Mouse (Mus musculus): ENCODE results near the gene Zcchc7. TPM values are rescaled to one million over a fixed set of nuclear protein-coding genes. Genes with fewer than 3 reads are reported as not detected.

Gene Zcchc7
- polyA plus RNA-seq, 1 experiment from 2014 or later = 58.9 TPM

DNA sequence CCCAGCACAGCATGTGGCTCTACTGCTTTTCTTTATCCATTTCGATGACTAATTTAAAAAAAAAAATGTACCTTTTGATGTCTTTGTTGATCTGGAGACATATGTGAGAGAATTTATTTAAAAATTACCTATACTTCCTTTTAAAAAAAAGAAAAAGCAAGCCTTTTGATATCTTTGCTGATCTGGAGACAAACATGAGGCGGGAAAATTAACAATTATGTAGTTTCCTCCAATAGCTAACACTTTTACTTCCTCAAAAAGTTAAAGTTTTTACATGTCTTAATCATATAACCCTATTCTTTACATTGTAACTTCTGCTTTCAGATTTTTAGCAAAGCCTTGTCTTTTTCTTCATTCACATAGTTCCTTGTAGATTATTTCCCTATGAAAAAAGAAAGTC is 155.2 kb downstream of the Zcchc7 start:
- Histone ChIP-seq H3K36me3 (ENCODE audit: control insufficient read depth, insufficient read depth, low read length) (no peaks in the 10 kb centered on the region), H3K27me3 (ENCODE audit: control insufficient read depth, insufficient read depth, low read length) (no peaks in the 10 kb centered on the region), H3K4me2 (replicated peaks; ENCODE audit: low read depth, low read length) (no peak overlapping the region), H3K27ac (ENCODE audit: low read length) (no peak overlapping the region), H3K4me1 (ENCODE audit: control insufficient read depth, insufficient read depth, low read length) (no peaks in the 10 kb centered on the region), H3K9ac (replicated peaks; ENCODE audit: low read depth, low read length) (no peak overlapping the region), H3K9me3 (ENCODE audit: control insufficient read depth, low read depth, low read length) (no peaks in the 10 kb centered on the region), H3K4me3 (ENCODE audit: low read depth, low read length) (no peak overlapping the region)
- WGBS = 75% methylated on average over 2 of the region's 2 CpGs
- ATAC-seq (ENCODE audit: insufficient number of reproducible peaks, insufficient read depth, low FRiP score, low read depth) = no peak

DNA sequence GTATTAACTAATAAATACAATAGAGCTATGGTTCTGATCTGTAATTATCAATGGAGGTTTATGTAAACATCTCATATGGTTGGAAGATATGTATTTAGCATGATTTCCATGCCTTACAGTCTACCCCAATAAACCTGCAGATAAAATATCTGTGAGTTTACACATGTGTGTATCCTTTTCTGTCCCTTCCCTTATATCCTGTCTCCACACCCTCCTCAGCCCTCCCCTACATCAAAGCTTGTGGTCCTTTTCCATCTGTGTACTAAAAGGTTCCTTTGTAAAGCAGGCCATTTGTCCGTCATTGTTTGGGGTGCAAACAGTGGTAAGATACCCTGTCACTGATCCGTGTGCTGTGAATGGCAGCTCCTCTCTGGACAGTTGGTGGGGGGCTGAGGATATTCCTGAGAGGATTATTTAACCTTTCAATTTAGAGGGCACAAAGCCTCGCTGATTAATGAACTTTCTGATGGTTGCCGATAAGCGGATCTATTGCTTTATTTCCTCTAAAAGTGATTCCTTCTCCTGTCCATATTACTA is 161.7 kb downstream of the Zcchc7 start:
- Histone ChIP-seq H3K27me3 (ENCODE audit: control insufficient read depth, insufficient read depth, low read length) (no peaks in the 10 kb centered on the region), H3K4me3 (ENCODE audit: low read depth, low read length) (no peak overlapping the region), H3K9ac (replicated peaks; ENCODE audit: low read depth, low read length) (no peak overlapping the region), H3K4me1 (ENCODE audit: control insufficient read depth, insufficient read depth, low read length) (no peaks in the 10 kb centered on the region), H3K9me3 (ENCODE audit: control insufficient read depth, low read depth, low read length) (no peaks in the 10 kb centered on the region), H3K27ac (ENCODE audit: low read length) (no peak overlapping the region), H3K36me3 (ENCODE audit: control insufficient read depth, insufficient read depth, low read length) (no peaks in the 10 kb centered on the region), H3K4me2 (replicated peaks; ENCODE audit: low read depth, low read length) (no peak overlapping the region)
- no peak for ATAC-seq (ENCODE audit: insufficient number of reproducible peaks, insufficient read depth, low FRiP score, low read depth)
- WGBS = 57% methylated on average over 5 of the region's 5 CpGs

DNA sequence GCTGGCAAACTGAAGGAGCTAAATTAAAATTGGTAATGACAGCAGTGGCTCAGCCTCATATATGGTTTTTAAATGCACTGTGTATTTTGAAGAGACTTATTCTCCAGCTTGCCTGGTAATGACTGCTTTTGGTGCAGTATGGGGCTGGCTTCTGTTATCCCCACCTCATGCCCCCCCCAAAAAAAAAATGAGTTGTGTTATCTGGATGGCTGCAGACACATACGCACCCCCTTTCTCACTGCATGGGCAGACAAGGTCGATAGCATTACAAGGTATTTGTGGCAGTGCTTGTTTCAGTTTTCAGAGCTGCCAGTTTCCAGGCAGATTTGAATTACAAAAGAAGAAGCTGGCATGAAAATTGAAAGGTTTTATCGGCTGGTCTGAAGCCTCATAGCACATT is 162.2 kb downstream of the Zcchc7 start:
- no peak for ATAC-seq (ENCODE audit: insufficient number of reproducible peaks, insufficient read depth, low FRiP score, low read depth)
- no peaks in the 10 kb centered on the region for H3K4me1 ChIP-seq (ENCODE audit: control insufficient read depth, insufficient read depth, low read length)
- no peaks in the 10 kb centered on the region for H3K27me3 ChIP-seq (ENCODE audit: control insufficient read depth, insufficient read depth, low read length)
- WGBS = 75% methylated on average over 3 of the region's 3 CpGs
- H3K4me2 ChIP-seq (replicated peaks; ENCODE audit: low read depth, low read length) = no peak overlapping the region
- no peak overlapping the region for H3K4me3 ChIP-seq (ENCODE audit: low read depth, low read length)
- H3K9me3 ChIP-seq (ENCODE audit: control insufficient read depth, low read depth, low read length) = no peaks in the 10 kb centered on the region
- no peak overlapping the region for H3K27ac ChIP-seq (ENCODE audit: low read length)
- no peak overlapping the region for H3K9ac ChIP-seq (replicated peaks; ENCODE audit: low read depth, low read length)
- H3K36me3 ChIP-seq (ENCODE audit: control insufficient read depth, insufficient read depth, low read length) = no peaks in the 10 kb centered on the region

DNA sequence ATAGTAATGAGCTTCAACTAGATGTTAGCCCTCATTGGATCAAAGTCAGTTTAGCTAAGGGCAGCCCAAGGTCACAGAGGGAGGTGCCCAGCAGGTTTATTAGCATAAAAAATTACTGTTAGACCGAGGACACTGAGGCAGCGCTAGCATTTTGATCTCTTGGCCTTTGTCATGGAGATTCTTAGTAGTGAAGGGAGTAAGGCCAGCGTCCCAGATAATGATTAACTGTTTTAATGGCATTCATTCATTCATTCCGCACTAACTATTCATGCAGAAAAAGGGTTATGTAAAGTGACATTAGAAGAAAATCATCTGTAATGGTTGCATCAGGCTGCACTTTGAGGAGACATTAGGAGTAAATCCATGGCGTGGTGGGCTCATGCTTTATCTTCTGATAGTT is 165.2 kb downstream of the Zcchc7 start:
- Histone ChIP-seq H3K27ac (ENCODE audit: low read length) (no peak overlapping the region), H3K4me3 (ENCODE audit: low read depth, low read length) (no peak overlapping the region), H3K9me3 (ENCODE audit: control insufficient read depth, low read depth, low read length) (no peaks in the 10 kb centered on the region), H3K4me1 (ENCODE audit: control insufficient read depth, insufficient read depth, low read length) (no peaks in the 10 kb centered on the region), H3K4me2 (replicated peaks; ENCODE audit: low read depth, low read length) (no peak overlapping the region), H3K27me3 (ENCODE audit: control insufficient read depth, insufficient read depth, low read length) (no peaks in the 10 kb centered on the region), H3K9ac (replicated peaks; ENCODE audit: low read depth, low read length) (no peak overlapping the region), H3K36me3 (ENCODE audit: control insufficient read depth, insufficient read depth, low read length) (no peaks in the 10 kb centered on the region; the same call in 1 of the 2 replicates)
- WGBS = 84% methylated on average over 5 of the region's 5 CpGs
- no peak for ATAC-seq (ENCODE audit: insufficient number of reproducible peaks, insufficient read depth, low FRiP score, low read depth)

- 89% methylated on average over 7 of the region's 7 CpGs for WGBS
- H3K9me3 ChIP-seq (ENCODE audit: control insufficient read depth, low read depth, low read length) = no peaks in the 10 kb centered on the region
- H3K4me1 ChIP-seq (ENCODE audit: control insufficient read depth, insufficient read depth, low read length) = no peaks in the 10 kb centered on the region
- H3K4me3 ChIP-seq (ENCODE audit: low read depth, low read length) = no peak overlapping the region
- ATAC-seq (ENCODE audit: insufficient number of reproducible peaks, insufficient read depth, low FRiP score, low read depth) = no peak
- peaks cover 10% of the 10 kb centered on the region; the same call in 1 of the 2 replicates for H3K36me3 ChIP-seq (ENCODE audit: control insufficient read depth, insufficient read depth, low read length)
- no peaks in the 10 kb centered on the region for H3K27me3 ChIP-seq (ENCODE audit: control insufficient read depth, insufficient read depth, low read length)
- no peak overlapping the region for H3K9ac ChIP-seq (replicated peaks; ENCODE audit: low read depth, low read length)
- H3K27ac ChIP-seq (ENCODE audit: low read length) = no peak overlapping the region
- no peak overlapping the region for H3K4me2 ChIP-seq (replicated peaks; ENCODE audit: low read depth, low read length)
Measured at GRCm38 (mm10) chr4:44922466-44923128, 166.9 kb downstream of the Zcchc7 start.

GRCm38 (mm10) chr4:44923129-44923481 is 167.4 kb downstream of the Zcchc7 start:
- no peaks in the 10 kb centered on the region for H3K4me1 ChIP-seq (ENCODE audit: control insufficient read depth, insufficient read depth, low read length)
- no peak overlapping the region for H3K4me3 ChIP-seq (ENCODE audit: low read depth, low read length)
- ATAC-seq (ENCODE audit: insufficient number of reproducible peaks, insufficient read depth, low FRiP score, low read depth) = no peak
- no peaks in the 10 kb centered on the region for H3K27me3 ChIP-seq (ENCODE audit: control insufficient read depth, insufficient read depth, low read length)
- H3K4me2 ChIP-seq (replicated peaks; ENCODE audit: low read depth, low read length) = no peak overlapping the region
- no peak overlapping the region for H3K9ac ChIP-seq (replicated peaks; ENCODE audit: low read depth, low read length)
- WGBS = 83% methylated on average over 5 of the region's 5 CpGs
- no peak overlapping the region for H3K27ac ChIP-seq (ENCODE audit: low read length)
- peaks cover 10% of the 10 kb centered on the region; the same call in 1 of the 2 replicates for H3K36me3 ChIP-seq (ENCODE audit: control insufficient read depth, insufficient read depth, low read length)
- H3K9me3 ChIP-seq (ENCODE audit: control insufficient read depth, low read depth, low read length) = no peaks in the 10 kb centered on the region

DNA sequence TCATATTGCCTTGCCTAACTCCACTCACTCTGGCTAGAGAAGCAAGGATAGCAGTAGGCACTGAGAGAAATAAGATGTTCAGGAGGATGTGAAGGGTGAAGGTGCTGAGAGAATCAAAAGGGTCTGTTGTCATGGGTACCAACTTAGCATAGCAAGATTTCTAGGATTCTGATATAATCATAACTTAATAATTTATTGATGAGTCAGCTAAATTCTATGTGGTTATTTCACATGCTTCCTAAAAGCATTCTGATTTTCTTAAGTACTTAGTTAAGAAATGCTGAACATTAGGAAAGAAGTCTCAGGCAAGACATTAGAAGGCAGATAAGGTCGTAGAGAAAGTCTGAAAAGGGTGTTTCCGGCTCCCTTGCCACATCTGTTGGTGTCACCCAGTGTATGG is 172.3 kb downstream of the Zcchc7 start:
- no peak for ATAC-seq (ENCODE audit: insufficient number of reproducible peaks, insufficient read depth, low FRiP score, low read depth)
- no peak overlapping the region for H3K4me2 ChIP-seq (replicated peaks; ENCODE audit: low read depth, low read length)
- H3K4me1 ChIP-seq (ENCODE audit: control insufficient read depth, insufficient read depth, low read length) = no peaks in the 10 kb centered on the region
- H3K4me3 ChIP-seq (ENCODE audit: low read depth, low read length) = no peak overlapping the region
- WGBS = 74% methylated on average over 2 of the region's 2 CpGs
- H3K27me3 ChIP-seq (ENCODE audit: control insufficient read depth, insufficient read depth, low read length) = no peaks in the 10 kb centered on the region
- H3K36me3 ChIP-seq (ENCODE audit: control insufficient read depth, insufficient read depth, low read length) = peaks cover 39% of the 10 kb centered on the region
- H3K27ac ChIP-seq (ENCODE audit: low read length) = no peak overlapping the region
- no peak overlapping the region for H3K9ac ChIP-seq (replicated peaks; ENCODE audit: low read depth, low read length)
- no peaks in the 10 kb centered on the region for H3K9me3 ChIP-seq (ENCODE audit: control insufficient read depth, low read depth, low read length)

- Histone ChIP-seq H3K9me3 (ENCODE audit: control insufficient read depth, low read depth, low read length) (no peaks in the 10 kb centered on the region), H3K27ac (ENCODE audit: low read length) (no peak overlapping the region), H3K4me3 (ENCODE audit: low read depth, low read length) (no peak overlapping the region), H3K4me2 (replicated peaks; ENCODE audit: low read depth, low read length) (no peak overlapping the region), H3K36me3 (ENCODE audit: control insufficient read depth, insufficient read depth, low read length) (peaks cover 39% of the 10 kb centered on the region), H3K27me3 (ENCODE audit: control insufficient read depth, insufficient read depth, low read length) (no peaks in the 10 kb centered on the region), H3K9ac (replicated peaks; ENCODE audit: low read depth, low read length) (no peak overlapping the region), H3K4me1 (ENCODE audit: control insufficient read depth, insufficient read depth, low read length) (no peaks in the 10 kb centered on the region)
- no peak for ATAC-seq (ENCODE audit: insufficient number of reproducible peaks, insufficient read depth, low FRiP score, low read depth)
- 66% methylated on average over 3 of the region's 3 CpGs for WGBS
Measured at GRCm38 (mm10) chr4:44928790-44929189, 173.1 kb downstream of the Zcchc7 start.

DNA sequence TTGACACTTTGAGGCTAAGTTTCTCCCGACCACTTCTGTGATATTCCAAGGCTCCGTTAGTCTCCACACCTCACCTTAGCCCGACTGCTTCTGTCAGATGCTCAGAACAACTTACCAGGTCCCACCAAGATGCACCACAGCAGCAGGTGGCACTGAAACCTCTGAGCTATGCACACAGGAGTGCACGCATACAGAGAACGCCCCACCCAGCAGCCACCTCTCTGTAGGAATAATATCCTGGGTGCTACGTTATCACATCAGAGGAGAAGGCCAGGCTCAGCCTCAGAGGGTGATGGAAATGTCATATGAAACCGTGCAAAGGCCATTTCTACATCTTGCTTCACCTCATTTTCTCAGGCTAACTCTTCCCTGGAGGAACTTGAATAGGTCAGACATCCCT is 174.7 kb downstream of the Zcchc7 start:
- Histone ChIP-seq H3K27me3 (ENCODE audit: control insufficient read depth, insufficient read depth, low read length) (no peaks in the 10 kb centered on the region), H3K36me3 (ENCODE audit: control insufficient read depth, insufficient read depth, low read length) (peaks cover 39% of the 10 kb centered on the region), H3K4me2 (replicated peaks; ENCODE audit: low read depth, low read length) (no peak overlapping the region), H3K9ac (replicated peaks; ENCODE audit: low read depth, low read length) (no peak overlapping the region), H3K9me3 (ENCODE audit: control insufficient read depth, low read depth, low read length) (no peaks in the 10 kb centered on the region), H3K4me1 (ENCODE audit: control insufficient read depth, insufficient read depth, low read length) (no peaks in the 10 kb centered on the region), H3K4me3 (ENCODE audit: low read depth, low read length) (no peak overlapping the region), H3K27ac (ENCODE audit: low read length) (no peak overlapping the region)
- 94% methylated on average over 7 of the region's 7 CpGs for WGBS
- ATAC-seq (ENCODE audit: insufficient number of reproducible peaks, insufficient read depth, low FRiP score, low read depth) = no peak
